Mouse (Mus musculus) lung, postnatal 0 days (tissue): ENCODE results near the gene Tns3.

Experiments used
- CTCF ChIP-seq: IDR thresholded peaks from 2 replicates; pipeline ENCODE4 v1.5.1; 2016; ENCODE audit warnings: antibody characterized with exemption, mild to moderate bottlenecking
- EP300 ChIP-seq: IDR thresholded peaks from 2 replicates; pipeline ENCODE4 v1.6.1; 2016; ENCODE audit warnings: antibody characterized with exemption, mild to moderate bottlenecking, control low read depth

- TF ChIP-seq CTCF (no peak), EP300 (no peak)
Measured at GRCm38 (mm10) chr11:8586374-8586773, 78.0 kb downstream of the Tns3 start.
